Mouse (Mus musculus) embryonic facial prominence, embryonic 11.5 days (tissue): ENCODE measurements around the gene 4933405L10Rik. TPM values are rescaled to one million over a fixed set of nuclear protein-coding genes. Genes with fewer than 3 reads are reported as not detected.

Experiments used
- ATAC-seq: fragments of 200-750 bp; cut with Nextera tagmentation; replicated peaks from 2 replicates; pipeline ENCODE4 v1.8.0; 2017; ENCODE audit warnings: low read depth; ENCODE audit not compliant: insufficient number of reproducible peaks, low FRiP score, low TSS enrichment
- DNase-seq: peaks from one replicate; pipeline ENCODE4 v3.0.0-alpha.2; 2015; ENCODE audit warnings: low spot score
- H3K27ac ChIP-seq: fragments of 300-500 bp; sonication (generic); replicated peaks from 2 replicates; pipeline ENCODE4 v1.5.1; 2014; ENCODE audit warnings: mild to moderate bottlenecking, low read depth, low read length, control low read depth
- H3K27me3 ChIP-seq: fragments of 300-500 bp; sonication (generic); 2 replicates; pipeline ENCODE4 v1.6.1; 2014; ENCODE audit warnings: mild to moderate bottlenecking, low read length, moderate library complexity, mixed read lengths; ENCODE audit not compliant: control insufficient read depth, insufficient read depth
- H3K36me3 ChIP-seq: fragments of 300-500 bp; sonication (generic); replicated peaks from 2 replicates; pipeline ENCODE4 v1.6.1; 2014; ENCODE audit warnings: low read depth, mild to moderate bottlenecking, low read length, moderate library complexity, mixed read lengths; ENCODE audit not compliant: control insufficient read depth, insufficient read depth
- H3K4me1 ChIP-seq: fragments of 300-500 bp; sonication (generic); 2 replicates; pipeline ENCODE4 v1.6.1; 2014; ENCODE audit warnings: low read length, mixed read lengths; ENCODE audit not compliant: control insufficient read depth, insufficient read depth
- H3K4me2 ChIP-seq: fragments of 300-500 bp; sonication (generic); 2 replicates; pipeline ENCODE4 v1.6.1; 2014; ENCODE audit warnings: low read depth, mild to moderate bottlenecking, control low read depth, low read length, moderate library complexity
- H3K4me3 ChIP-seq: fragments of 300-500 bp; sonication (generic); 2 replicates; pipeline ENCODE4 v1.5.1; 2014; ENCODE audit warnings: low read depth, low read length, control low read depth
- H3K9ac ChIP-seq: fragments of 300-500 bp; sonication (generic); replicated peaks from 2 replicates; pipeline ENCODE4 v1.6.1; 2014; ENCODE audit warnings: mild to moderate bottlenecking, control low read depth, low read length
- H3K9me3 ChIP-seq: fragments of 300-500 bp; sonication (generic); replicated peaks from 2 replicates; pipeline ENCODE4 v1.6.1; 2016; ENCODE audit warnings: mild to moderate bottlenecking, low read length, inconsistent platforms, mixed read lengths; ENCODE audit not compliant: control insufficient read depth
- WGBS: fragments of 180-500 bp; shearing (Covaris S2); extraction: QIAGEN DNeasy Blood & Tissue Kit; methylation state at CpG from one replicate; pipeline ENCODE4 v1.1.7; 2014; 5-methylcytosine and 5-hydroxymethylcytosine counted together
- polyA plus RNA-seq: library from polyadenylated mRNA; unstranded; fragments of >200 nt; fragmentation: Nextera tagmentation; extraction: Ambion mirVana; gene quantifications from 2 replicates; pipeline ENCODE4 v1.2.1, GENCODE M21; 2014

The 4933405L10Rik gene
- polyA plus RNA-seq, 1 experiment from 2014 or later: 0.50 TPM

DNA sequence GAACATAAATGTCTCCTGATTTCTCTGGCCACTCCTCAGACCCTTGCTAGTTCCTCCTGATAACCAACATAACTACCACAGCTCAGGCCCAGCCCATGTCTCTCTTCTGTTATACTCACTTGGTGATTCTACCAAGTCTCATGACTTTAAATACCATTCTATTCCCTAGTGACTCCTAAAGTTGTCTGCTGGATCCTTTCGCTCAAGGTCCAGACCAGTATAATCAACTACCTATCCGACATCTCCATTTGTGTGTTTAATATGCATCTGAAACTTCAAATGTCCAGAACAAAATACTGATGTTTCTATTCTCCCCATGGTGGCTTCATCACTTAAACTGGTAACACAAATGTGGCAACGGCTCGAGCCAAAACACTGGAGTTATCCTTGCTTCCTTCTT lies 35.8 kb downstream of the 4933405L10Rik start:
- WGBS: 87% methylated on average over 4 of the region's 4 CpGs
- DNase-seq: no peak

DNA sequence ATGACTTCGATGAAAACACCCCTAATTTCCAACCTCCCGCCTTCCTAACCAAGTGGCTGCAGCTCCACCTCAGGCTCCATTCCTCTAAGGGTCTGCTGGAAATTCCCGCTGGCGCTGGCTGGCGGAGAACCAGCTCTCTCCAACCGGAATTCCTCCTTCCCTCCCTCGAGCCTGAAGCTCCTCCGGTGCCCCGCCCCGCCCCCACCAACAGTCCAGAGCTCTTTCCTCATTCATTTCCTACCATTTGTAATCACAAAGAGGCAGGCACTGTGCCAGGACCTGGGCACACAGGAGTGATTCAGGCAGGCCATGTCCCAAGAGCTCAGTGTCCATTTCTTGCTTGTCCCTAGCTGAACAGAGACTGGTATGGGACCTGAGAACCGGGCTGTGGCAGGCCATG lies 43.2 kb downstream of the 4933405L10Rik start:
- no peak for ATAC-seq
- H3K4me2 ChIP-seq: no peak overlapping the region
- H3K9ac ChIP-seq: no peak overlapping the region
- WGBS: 11% methylated on average over 11 of the region's 11 CpGs
- H3K27me3 ChIP-seq: no peaks in the 10 kb centered on the region
- no peaks in the 10 kb centered on the region for H3K9me3 ChIP-seq
- no peaks in the 10 kb centered on the region for H3K4me1 ChIP-seq
- H3K27ac ChIP-seq: no peak overlapping the region
- H3K36me3 ChIP-seq: no peaks in the 10 kb centered on the region
- DNase-seq: peak; percentile 55
- H3K4me3 ChIP-seq: no peak overlapping the region

More for the DNA sequence above, 35.8 kb downstream of the 4933405L10Rik start:
- no peak overlapping the region for H3K27ac ChIP-seq
- no peaks in the 10 kb centered on the region for H3K36me3 ChIP-seq
- no peak overlapping the region for H3K4me2 ChIP-seq
- H3K9me3 ChIP-seq: no peaks in the 10 kb centered on the region
- no peak overlapping the region for H3K4me3 ChIP-seq
- no peaks in the 10 kb centered on the region for H3K4me1 ChIP-seq
- H3K9ac ChIP-seq: no peak overlapping the region
- no peaks in the 10 kb centered on the region for H3K27me3 ChIP-seq
- ATAC-seq: no peak

DNA sequence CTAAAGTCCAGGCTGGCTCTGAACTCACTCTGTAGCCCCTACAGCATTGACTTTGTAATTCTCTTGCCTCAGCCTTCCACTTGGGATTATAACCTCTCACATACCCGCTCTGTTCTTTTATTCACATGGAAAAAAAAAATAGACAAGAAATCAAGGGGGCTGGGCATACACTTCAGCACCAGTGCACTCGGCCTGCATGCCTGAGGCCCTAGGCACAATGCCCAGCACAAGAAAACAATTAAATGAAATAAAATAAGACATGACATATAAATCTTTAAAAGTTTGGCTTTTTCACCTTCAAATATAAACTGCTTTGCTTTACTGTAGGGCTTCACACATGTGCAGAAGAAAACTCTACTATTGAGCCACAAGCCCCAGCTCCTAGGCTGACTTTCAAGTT lies 46.5 kb downstream of the 4933405L10Rik start:
- no peak overlapping the region for H3K27ac ChIP-seq
- H3K9me3 ChIP-seq: no peaks in the 10 kb centered on the region
- DNase-seq (no peak), ATAC-seq (no peak)
- 81% methylated on average over 2 of the region's 2 CpGs for WGBS
- no peaks in the 10 kb centered on the region for H3K4me1 ChIP-seq
- no peaks in the 10 kb centered on the region for H3K27me3 ChIP-seq
- no peak overlapping the region for H3K4me2 ChIP-seq
- no peaks in the 10 kb centered on the region for H3K36me3 ChIP-seq
- H3K9ac ChIP-seq: no peak overlapping the region
- H3K4me3 ChIP-seq: no peak overlapping the region

DNA sequence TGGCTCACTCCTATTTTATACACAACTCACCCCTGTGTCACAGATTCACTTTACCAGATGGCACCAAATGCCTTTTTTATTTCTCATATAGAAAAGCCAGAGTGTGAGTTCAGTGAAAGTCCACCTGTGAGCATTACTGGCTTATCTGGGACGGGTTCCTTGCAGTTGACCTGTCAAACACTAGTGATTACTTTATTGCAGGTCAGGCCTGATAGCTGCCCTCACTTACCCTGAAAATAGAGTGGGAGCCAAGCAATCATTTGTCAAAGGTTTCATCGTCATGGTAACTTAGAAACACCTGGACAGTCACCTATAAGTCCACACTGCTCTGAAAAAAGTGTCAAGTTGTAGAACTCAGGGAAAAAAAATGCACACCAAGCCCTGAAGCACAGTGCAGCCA lies 47.2 kb downstream of the 4933405L10Rik start:
- no peak overlapping the region for H3K4me3 ChIP-seq
- no peaks in the 10 kb centered on the region for H3K9me3 ChIP-seq
- ATAC-seq (no peak), DNase-seq (no peak)
- H3K27me3 ChIP-seq: no peaks in the 10 kb centered on the region
- H3K27ac ChIP-seq: no peak overlapping the region
- H3K4me2 ChIP-seq: no peak overlapping the region
- no peaks in the 10 kb centered on the region for H3K36me3 ChIP-seq
- peaks cover 3% of the 10 kb centered on the region; the same call in 1 of the 2 replicates for H3K4me1 ChIP-seq
- H3K9ac ChIP-seq: no peak overlapping the region
- WGBS: 82% methylated on average over 2 of the region's 2 CpGs

DNA sequence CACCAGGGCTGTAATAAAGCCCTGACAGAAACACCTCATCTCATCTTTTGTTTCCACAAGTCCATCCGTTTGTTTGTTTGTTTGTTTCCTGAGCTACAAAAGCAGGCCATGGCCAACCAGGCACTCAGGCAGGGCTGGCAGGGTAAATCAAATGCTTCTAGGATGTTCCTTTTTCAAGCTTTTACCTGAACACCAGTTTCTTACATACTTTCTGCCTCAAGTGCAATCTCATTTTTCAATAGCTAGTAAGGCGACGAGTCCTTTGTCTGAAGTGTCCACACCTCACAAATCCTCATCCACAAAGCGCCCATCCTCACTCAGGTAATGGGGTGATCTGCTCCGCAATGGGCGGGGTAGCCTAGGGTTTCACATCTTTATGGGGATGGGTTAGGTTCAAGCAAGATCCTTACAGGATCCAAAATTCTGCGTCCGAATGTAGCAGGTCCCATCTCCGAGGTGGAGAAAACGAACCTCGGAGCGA lies 50.4 kb downstream of the 4933405L10Rik start:
- DNase-seq (peak; percentile 8), ATAC-seq (peak; percentile 21; the same call in 1 of the 2 replicates)
- no peaks in the 10 kb centered on the region for H3K9me3 ChIP-seq
- H3K9ac ChIP-seq: peak overlapping the region; percentile 88
- H3K27me3 ChIP-seq: no peaks in the 10 kb centered on the region
- H3K4me1 ChIP-seq: peaks cover 3% of the 10 kb centered on the region; the same call in 1 of the 2 replicates
- no peaks in the 10 kb centered on the region for H3K36me3 ChIP-seq
- WGBS: 2% methylated on average over 12 of the region's 12 CpGs
- H3K4me2 ChIP-seq: peak overlapping the region; percentile 52
- peak overlapping the region; percentile 96 for H3K4me3 ChIP-seq
- peak overlapping the region; percentile 70 for H3K27ac ChIP-seq

DNA sequence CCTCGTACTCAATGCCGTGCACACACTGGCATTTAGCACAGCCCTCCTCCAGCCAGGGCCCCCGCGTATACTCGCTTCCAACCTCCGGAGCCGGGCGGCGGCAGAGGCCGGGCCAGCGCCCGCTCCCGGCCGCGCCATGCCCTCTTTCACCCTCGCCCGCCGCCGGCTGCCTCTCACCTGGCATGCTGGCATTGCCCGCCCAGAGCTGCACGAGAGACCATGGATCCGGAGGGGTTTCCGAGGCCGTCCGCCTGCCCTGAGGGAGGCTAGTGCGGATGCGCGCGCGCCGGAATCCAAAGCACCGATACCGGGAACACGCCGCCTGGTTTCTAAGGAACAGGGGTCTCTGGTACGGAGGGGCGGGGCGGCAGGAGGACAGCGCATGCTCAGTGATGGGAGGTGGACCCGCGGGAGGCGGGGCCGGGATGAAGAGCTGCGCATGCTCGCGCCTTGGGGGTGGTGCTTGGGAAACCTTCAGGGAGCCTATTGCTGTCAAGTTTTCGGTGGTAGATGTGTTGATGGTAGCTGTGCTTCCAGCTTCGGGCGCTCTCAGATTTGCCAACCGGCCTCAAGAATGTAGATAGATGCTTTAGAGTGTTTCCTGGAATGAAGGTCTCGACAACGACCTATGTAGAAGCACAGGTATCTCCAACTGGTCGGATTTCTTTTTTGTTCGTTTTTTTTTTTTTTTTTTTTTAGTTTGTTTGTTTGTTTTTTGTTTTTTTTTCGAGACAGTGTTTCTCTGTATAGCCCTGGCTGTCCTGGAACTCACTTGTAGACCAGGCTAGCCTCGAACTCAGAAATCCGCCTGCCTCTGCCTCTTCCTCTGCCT lies 51.0 kb downstream of the 4933405L10Rik start, which contains the start of gene Gfod2:
Gene Gfod2, minus strand, starts transcription at position 388 of the 832 bp plus-strand sequence.
- Histone ChIP-seq H3K4me2 (peak within 1 kb of the TSS; percentile 52), H3K4me1 (peaks cover 3% of the 10 kb centered on the region; the same call in 1 of the 2 replicates), H3K36me3 (no peaks in the 10 kb centered on the region), H3K27me3 (no peaks in the 10 kb centered on the region), H3K9ac (peak within 1 kb of the TSS; percentile 88), H3K27ac (peak within 1 kb of the TSS; percentile 70), H3K4me3 (peak within 1 kb of the TSS; percentile 96), H3K9me3 (no peaks in the 10 kb centered on the region)
- DNase-seq (peak; percentile 97), ATAC-seq (peak; percentile 96)
- 3% methylated on average over 57 of the region's 57 CpGs for WGBS

Other genes starting within 250 kb of the 4933405L10Rik start
- 49.5 and 59.1 TPM in 2 replicates for gene Tppp3, start 236.1 kb upstream of the 4933405L10Rik start, polyA plus RNA-seq
- gene Zdhhc1, start 210.8 kb upstream of the 4933405L10Rik start, polyA plus RNA-seq: 15.0 and 17.9 TPM in 2 replicates
- 11.9 and 12.6 TPM in 2 replicates for gene Hsd11b2, start 188.9 kb upstream of the 4933405L10Rik start, polyA plus RNA-seq
- 89.8 and 95.5 TPM in 2 replicates for gene Atp6v0d1, start 141.6 kb upstream of the 4933405L10Rik start, polyA plus RNA-seq
- 7.3 and 8.7 TPM in 2 replicates for gene Ripor1, start 102.4 kb upstream of the 4933405L10Rik start, polyA plus RNA-seq
- 116 and 118 TPM in 2 replicates for gene Ctcf, start 71.1 kb upstream of the 4933405L10Rik start, polyA plus RNA-seq
- 1.0 and 1.7 TPM in 2 replicates for gene Agrp, start 70.3 kb upstream of the 4933405L10Rik start, polyA plus RNA-seq
- 0.88 and 1.8 TPM in 2 replicates for gene Carmil2, start 21.4 kb upstream of the 4933405L10Rik start, polyA plus RNA-seq
- 53.8 and 56.5 TPM in 2 replicates for gene Acd, start 6.6 kb upstream of the 4933405L10Rik start, polyA plus RNA-seq
- 13.2 and 16.3 TPM in 2 replicates for gene Pard6a, start 6.5 kb upstream of the 4933405L10Rik start, polyA plus RNA-seq
- gene Enkd1, start 555 bp downstream of the 4933405L10Rik start, polyA plus RNA-seq: 31.2 and 36.7 TPM in 2 replicates
- gene Gfod2, start 51.0 kb downstream of the 4933405L10Rik start, polyA plus RNA-seq: 24.5 and 26.6 TPM in 2 replicates
- 11.2 and 13.0 TPM in 2 replicates for gene Ranbp10, start 119.7 kb downstream of the 4933405L10Rik start, polyA plus RNA-seq
- gene Tsnaxip1, start 120.1 kb downstream of the 4933405L10Rik start, polyA plus RNA-seq: 0.27 TPM in 1 of 2 replicates, not detected in the other
- gene Cenpt, start 145.6 kb downstream of the 4933405L10Rik start, polyA plus RNA-seq: 50.8 and 53.1 TPM in 2 replicates
- 67.7 and 72.4 TPM in 2 replicates for gene Thap11, start 147.5 kb downstream of the 4933405L10Rik start, polyA plus RNA-seq
- gene Nutf2, start 152.9 kb downstream of the 4933405L10Rik start, polyA plus RNA-seq: 262 and 323 TPM in 2 replicates
- gene Edc4, start 173.2 kb downstream of the 4933405L10Rik start, polyA plus RNA-seq: 31.8 and 35.4 TPM in 2 replicates
- 0.38 and 0.52 TPM in 2 replicates for gene Nrn1l, start 185.9 kb downstream of the 4933405L10Rik start, polyA plus RNA-seq
- gene Pskh1, start 192.8 kb downstream of the 4933405L10Rik start, polyA plus RNA-seq: 16.8 and 23.1 TPM in 2 replicates
- 0.58 and 0.59 TPM in 2 replicates for gene Ctrl, start 226.2 kb downstream of the 4933405L10Rik start, polyA plus RNA-seq
- 23.1 and 24.1 TPM in 2 replicates for gene Psmb10, start 230.8 kb downstream of the 4933405L10Rik start, polyA plus RNA-seq
- gene Lcat, start 235.7 kb downstream of the 4933405L10Rik start, polyA plus RNA-seq: 0.84 and 1.1 TPM in 2 replicates